Mouse (Mus musculus) stomach, postnatal 0 days (tissue): ENCODE results near the gene Rrp1. TPM values are rescaled to one million over a fixed set of nuclear protein-coding genes. Genes with fewer than 3 reads are reported as not detected.

Experiments
- ATAC-seq: fragments of 200-750 bp; cut with Nextera tagmentation; 2 replicates; pipeline ENCODE4 v1.8.0; 2017; ENCODE audit not compliant: low FRiP score, low TSS enrichment
- DNase-seq: peaks from one replicate; pipeline ENCODE4 v3.0.0-alpha.2; 2016; ENCODE audit warnings: low spot score
- H3K27ac ChIP-seq: fragments of 300-500 bp; sonication (generic); replicated peaks from 2 replicates; pipeline ENCODE4 v1.5.1; 2014; ENCODE audit warnings: mild to moderate bottlenecking, control low read depth
- H3K27me3 ChIP-seq: fragments of 300-500 bp; sonication (generic); 2 replicates; pipeline ENCODE4 v1.6.1; 2014; ENCODE audit warnings: low read length; ENCODE audit not compliant: control insufficient read depth, insufficient read depth
- H3K36me3 ChIP-seq: fragments of 300-500 bp; sonication (generic); 2 replicates; pipeline ENCODE4 v1.6.1; 2014; ENCODE audit warnings: low read length, mixed read lengths; ENCODE audit not compliant: control insufficient read depth, insufficient read depth
- H3K4me1 ChIP-seq: fragments of 300-500 bp; sonication (generic); replicated peaks from 2 replicates; pipeline ENCODE4 v1.6.1; 2014; ENCODE audit warnings: antibody characterized with exemption; ENCODE audit not compliant: control insufficient read depth, insufficient read depth
- H3K4me2 ChIP-seq: fragments of 300-500 bp; sonication (generic); replicated peaks from 2 replicates; pipeline ENCODE4 v1.6.1; 2014; ENCODE audit warnings: low read depth, mild to moderate bottlenecking, control low read depth, moderate library complexity
- H3K4me3 ChIP-seq: fragments of 300-500 bp; sonication (generic); 2 replicates; pipeline ENCODE4 v1.5.1; 2014; ENCODE audit warnings: low read depth, low read length, control low read depth
- H3K9ac ChIP-seq: fragments of 300-500 bp; sonication (generic); 2 replicates; pipeline ENCODE4 v1.6.1; 2014; ENCODE audit warnings: mild to moderate bottlenecking, low read length, control low read depth, mixed read lengths
- H3K9me3 ChIP-seq: fragments of 300-500 bp; sonication (generic); 2 replicates; pipeline ENCODE4 v1.6.1; 2016; ENCODE audit warnings: low read length; ENCODE audit not compliant: control insufficient read depth
- CTCF ChIP-seq: IDR thresholded peaks from 2 replicates; pipeline ENCODE4 v1.5.1; 2016; ENCODE audit warnings: antibody characterized with exemption, low read depth, mild to moderate bottlenecking, moderate library complexity
- EP300 ChIP-seq: optimal IDR thresholded peaks from 2 replicates; pipeline ENCODE3; 2016; ENCODE audit warnings: antibody characterized with exemption
- WGBS: fragments of 180-500 bp; shearing (Covaris S2); extraction: QIAGEN DNeasy Blood & Tissue Kit; methylation state at CpG from one replicate; pipeline ENCODE4 v1.1.7; 2014; 5-methylcytosine and 5-hydroxymethylcytosine counted together
- polyA plus RNA-seq: library from polyadenylated mRNA; unstranded; fragments of >200 nt; fragmentation: Nextera tagmentation; extraction: Ambion mirVana; gene quantifications from 2 replicates; pipeline ENCODE4 v1.2.1, GENCODE M21; 2015

The Rrp1 gene
- polyA plus RNA-seq, 1 experiment from 2014 or later = 148 TPM

- Histone ChIP-seq H3K4me1 (peaks cover 2% of the 10 kb centered on the region; the same call in 1 of the 2 replicates), H3K27me3 (no peaks in the 10 kb centered on the region), H3K9me3 (no peaks in the 10 kb centered on the region), H3K4me2 (no peak overlapping the region), H3K4me3 (no peak overlapping the region), H3K9ac (no peak overlapping the region), H3K27ac (no peak overlapping the region), H3K36me3 (no peaks in the 10 kb centered on the region)
- WGBS = 57% methylated on average over 13 of the region's 13 CpGs
- no peak for ATAC-seq
- TF ChIP-seq EP300 = no peak
- TF ChIP-seq CTCF = no peak
- no peak for DNase-seq
Measured at GRCm38 (mm10) chr10:78456696-78457095, 43.9 kb upstream of the Rrp1 start.

GRCm38 (mm10) chr10:78452641-78453040 lies 39.8 kb upstream of the Rrp1 start:
- H3K27me3 ChIP-seq = no peaks in the 10 kb centered on the region
- WGBS = 74% methylated on average over 4 of the region's 4 CpGs
- ATAC-seq (no peak), DNase-seq (no peak)
- no peak overlapping the region for H3K9ac ChIP-seq
- 0 out of 2 replicates have a peak, but pooled peaks cover 6% of the 10 kb centered on the region for H3K36me3 ChIP-seq
- H3K9me3 ChIP-seq = no peaks in the 10 kb centered on the region
- no peak overlapping the region for H3K4me2 ChIP-seq
- TF ChIP-seq CTCF (no peak), EP300 (no peak)
- no peak overlapping the region for H3K4me3 ChIP-seq
- H3K4me1 ChIP-seq = no peaks in the 10 kb centered on the region; the same call in 1 of the 2 replicates
- H3K27ac ChIP-seq = no peak overlapping the region

GRCm38 (mm10) chr10:78450761-78451160 lies 37.9 kb upstream of the Rrp1 start:
- WGBS = 87% methylated on average over 5 of the region's 5 CpGs
- H3K4me3 ChIP-seq = no peak overlapping the region
- no peak for DNase-seq
- H3K4me2 ChIP-seq = no peak overlapping the region
- no peaks in the 10 kb centered on the region for H3K4me1 ChIP-seq
- ATAC-seq = no peak
- H3K27me3 ChIP-seq = no peaks in the 10 kb centered on the region
- TF ChIP-seq EP300 = no peak
- peak; percentile 41 for TF ChIP-seq CTCF
- no peak overlapping the region for H3K27ac ChIP-seq
- H3K36me3 ChIP-seq = 0 out of 2 replicates have a peak, but pooled peaks cover 6% of the 10 kb centered on the region
- no peak overlapping the region for H3K9ac ChIP-seq
- H3K9me3 ChIP-seq = no peaks in the 10 kb centered on the region

- H3K9ac ChIP-seq = no peak overlapping the region
- H3K36me3 ChIP-seq = 0 out of 2 replicates have a peak, but pooled peaks cover 8% of the 10 kb centered on the region
- H3K27me3 ChIP-seq = no peaks in the 10 kb centered on the region
- no peak overlapping the region for H3K4me2 ChIP-seq
- DNase-seq = no peak
- 72% methylated on average over 3 of the region's 3 CpGs for WGBS
- no peak overlapping the region for H3K27ac ChIP-seq
- no peak overlapping the region for H3K4me3 ChIP-seq
- no peak for ATAC-seq
- no peaks in the 10 kb centered on the region for H3K9me3 ChIP-seq
- no peaks in the 10 kb centered on the region for H3K4me1 ChIP-seq
- TF ChIP-seq CTCF (no peak), EP300 (no peak)
Measured at GRCm38 (mm10) chr10:78447396-78447795, 34.6 kb upstream of the Rrp1 start.

GRCm38 (mm10) chr10:78446195-78446594 lies 33.4 kb upstream of the Rrp1 start:
- ATAC-seq = no peak
- H3K36me3 ChIP-seq = 0 out of 2 replicates have a peak, but pooled peaks cover 8% of the 10 kb centered on the region
- no peak overlapping the region for H3K4me3 ChIP-seq

GRCm38 (mm10) chr10:78442292-78442691 lies 29.4 kb upstream of the Rrp1 start:
- no peak for DNase-seq
- H3K36me3 ChIP-seq = 0 out of 2 replicates have a peak, but pooled peaks cover 2% of the 10 kb centered on the region
- no peak overlapping the region for H3K4me3 ChIP-seq
- TF ChIP-seq EP300 = no peak
- TF ChIP-seq CTCF = no peak
- no peak overlapping the region for H3K4me2 ChIP-seq
- H3K9me3 ChIP-seq = no peaks in the 10 kb centered on the region
- 91% methylated on average over 3 of the region's 3 CpGs for WGBS
- H3K27ac ChIP-seq = no peak overlapping the region
- no peaks in the 10 kb centered on the region for H3K4me1 ChIP-seq
- H3K9ac ChIP-seq = no peak overlapping the region
- H3K27me3 ChIP-seq = no peaks in the 10 kb centered on the region
- no peak for ATAC-seq

More at GRCm38 (mm10) chr10:78446195-78446594, 33.4 kb upstream of the Rrp1 start:
- Histone ChIP-seq H3K27ac (no peak overlapping the region), H3K9ac (no peak overlapping the region), H3K27me3 (no peaks in the 10 kb centered on the region), H3K4me2 (no peak overlapping the region), H3K4me1 (no peaks in the 10 kb centered on the region), H3K9me3 (no peaks in the 10 kb centered on the region)
- no peak for DNase-seq
- 90% methylated on average over 3 of the region's 3 CpGs for WGBS
- no peak for TF ChIP-seq EP300
